Mouse (Mus musculus): ENCODE measurements around the gene Rgs6.

DNA sequence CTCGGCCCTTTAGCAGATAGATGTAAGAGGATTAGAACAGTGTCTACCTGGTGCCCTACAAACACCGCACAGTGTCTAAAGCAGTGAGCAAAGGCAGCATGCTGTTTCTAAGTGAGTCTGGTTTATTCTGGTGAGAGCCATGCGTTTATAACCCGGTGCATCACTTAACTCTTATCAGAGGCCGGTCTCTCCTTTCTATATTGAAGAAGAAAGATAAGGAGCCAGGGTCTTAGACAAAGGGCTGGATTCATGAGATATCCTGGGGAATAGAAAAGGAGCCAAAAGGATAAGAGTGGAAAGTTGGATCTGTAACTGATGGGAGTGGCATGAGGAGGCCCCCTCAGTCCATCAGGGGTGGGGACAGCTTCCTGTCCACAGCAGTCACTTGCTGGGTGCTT, 518.0 kb downstream of the Rgs6 start:
- TF ChIP-seq ZC3H11A (IDR thresholded peaks at IDR 0.05; ENCODE audit: low read depth, low read length), result no peak
- TF ChIP-seq CTCF (conservative IDR thresholded peaks at IDR 0.05 in 1 of 2, IDR thresholded peaks at IDR 0.05 in 1 of 2; ENCODE audit: low read depth in 2 of 2, low read length in 2 of 2), result no peak
- no peak for TF ChIP-seq UBTF (IDR thresholded peaks at IDR 0.05; ENCODE audit: low read depth, low read length)
- TF ChIP-seq TBP (conservative IDR thresholded peaks at IDR 0.05; ENCODE audit: low read depth, low read length), result no peak
- TF ChIP-seq POLR2A (IDR thresholded peaks at IDR 0.05; ENCODE audit: low read depth, low read length), result no peak
- TF ChIP-seq GABPA (IDR thresholded peaks at IDR 0.05; ENCODE audit: insufficient replicate concordance, low read depth, low read length), result no peak
- no peak for TF ChIP-seq MXI1 (IDR thresholded peaks at IDR 0.05; ENCODE audit: low read depth, low read length)
- TF ChIP-seq RCOR1 (conservative IDR thresholded peaks at IDR 0.05; ENCODE audit: low read depth, low read length), result no peak
- TF ChIP-seq EP300 (IDR thresholded peaks at IDR 0.05; ENCODE audit: low read length), result no peak
- no peak for TF ChIP-seq POLR2AphosphoS2 (IDR thresholded peaks at IDR 0.05; ENCODE audit: low read depth, low read length)
- no peak for TF ChIP-seq MAFK (IDR thresholded peaks at IDR 0.05; ENCODE audit: insufficient replicate concordance, low read length)
- no peak for TF ChIP-seq E2F4 (IDR thresholded peaks at IDR 0.05; ENCODE audit: insufficient replicate concordance, low read depth, low read length)
- TF ChIP-seq TCF12 (IDR thresholded peaks at IDR 0.05; ENCODE audit: low read depth, low read length), result no peak
